Mouse (Mus musculus) liver, postnatal 0 days (tissue): ENCODE data around the gene Ttll8. TPM values are rescaled to one million over a fixed set of nuclear protein-coding genes. Genes with fewer than 3 reads are reported as not detected.

Experiments
- ATAC-seq: fragments of 200-750 bp; cut with Nextera tagmentation; 2 replicates; pipeline ENCODE4 v1.8.0; 2017; ENCODE audit warnings: mild to moderate bottlenecking, moderate library complexity
- DNase-seq: peaks from one replicate; pipeline ENCODE4 v3.0.0-alpha.2; 2016
- H3K27ac ChIP-seq: fragments of 300-500 bp; sonication (generic); 2 replicates; pipeline ENCODE4 v1.5.1; 2014; ENCODE audit warnings: antibody characterized with exemption, moderate library complexity, mild to moderate bottlenecking, low read depth
- H3K27me3 ChIP-seq: fragments of 300-500 bp; sonication (generic); 2 replicates; pipeline ENCODE4 v1.6.1; 2014; ENCODE audit warnings: low read length, control low read depth, mixed read lengths; ENCODE audit not compliant: insufficient read depth
- H3K36me3 ChIP-seq: fragments of 300-500 bp; sonication (generic); replicated peaks from 2 replicates; pipeline ENCODE4 v1.6.1; 2014; ENCODE audit warnings: mild to moderate bottlenecking, control low read depth, low read length, moderate library complexity, mixed read lengths; ENCODE audit not compliant: insufficient read depth
- H3K4me1 ChIP-seq: fragments of 300-500 bp; sonication (generic); 2 replicates; pipeline ENCODE4 v1.6.1; 2014; ENCODE audit warnings: antibody characterized with exemption, mild to moderate bottlenecking, control low read depth; ENCODE audit not compliant: insufficient read depth
- H3K4me2 ChIP-seq: fragments of 300-500 bp; sonication (generic); 2 replicates; pipeline ENCODE4 v1.6.1; 2014; ENCODE audit warnings: low read depth, mild to moderate bottlenecking, low read length, moderate library complexity, mixed read lengths
- H3K4me3 ChIP-seq: fragments of 300-500 bp; sonication (generic); 2 replicates; pipeline ENCODE4 v1.5.1; 2014; ENCODE audit warnings: low read depth, low read length
- H3K9ac ChIP-seq: fragments of 300-500 bp; sonication (generic); replicated peaks from 2 replicates; pipeline ENCODE4 v1.6.1; 2014; ENCODE audit warnings: mild to moderate bottlenecking, moderate library complexity
- H3K9me3 ChIP-seq: fragments of 300-500 bp; sonication (generic); 2 replicates; pipeline ENCODE4 v1.6.1; 2016; ENCODE audit warnings: mild to moderate bottlenecking, control low read depth, low read length, mixed read lengths
- CTCF ChIP-seq: sonication (generic); IDR thresholded peaks from 2 replicates; pipeline ENCODE4 v1.5.1; 2016; ENCODE audit warnings: antibody characterized with exemption, low read depth
- EP300 ChIP-seq: IDR thresholded peaks from 2 replicates; pipeline ENCODE4 v1.6.1; 2016; ENCODE audit warnings: antibody characterized with exemption, low read depth, mild to moderate bottlenecking
- WGBS: fragments of 180-500 bp; shearing (Covaris S2); extraction: QIAGEN DNeasy Blood & Tissue Kit; methylation state at CpG from one replicate; pipeline ENCODE4 v1.1.7; 2014; ENCODE audit not compliant: insufficient replicate concordance; 5-methylcytosine and 5-hydroxymethylcytosine counted together
- polyA plus RNA-seq: library from polyadenylated mRNA; unstranded; fragments of >200 nt; fragmentation: Nextera tagmentation; extraction: Ambion mirVana; gene quantifications from 2 replicates; pipeline ENCODE4 v1.2.1, GENCODE M21; 2015

Gene Ttll8
- polyA plus RNA-seq, result not detected in 2 replicates

- peak within 1 kb of the TSS; percentile 25 for H3K4me3 ChIP-seq
- H3K27me3 ChIP-seq, result peaks cover 22% of the 10 kb centered on the region
- H3K9me3 ChIP-seq, result no peaks in the 10 kb centered on the region
- TF ChIP-seq EP300 (no peak), CTCF (no peak)
- H3K27ac ChIP-seq, result no peak within 1 kb of the TSS
- DNase-seq, result peak; percentile 24
- 0 out of 2 replicates have a peak within 1 kb of the TSS, but pooled peaks have one; percentile 41 for H3K9ac ChIP-seq
- H3K4me1 ChIP-seq, result 0 out of 2 replicates have a peak, but pooled peaks cover 2% of the 10 kb centered on the region
- no peaks in the 10 kb centered on the region for H3K36me3 ChIP-seq
- ATAC-seq, result no peak
- H3K4me2 ChIP-seq, result peak within 1 kb of the TSS; percentile 55
- WGBS, result 9% methylated on average over 50 of the region's 53 CpGs
Observed at GRCm38 (mm10) chr15:88954368-88955072, at the start of gene Ttll8. Ttll8 (minus strand) TSS chr15:88954418.

- TF ChIP-seq EP300 (no peak), CTCF (no peak)
- Histone ChIP-seq H3K4me3 (no peak overlapping the region), H3K27me3 (0 out of 2 replicates have a peak, but pooled peaks cover 4% of the 10 kb centered on the region), H3K4me2 (no peak overlapping the region), H3K36me3 (no peaks in the 10 kb centered on the region), H3K9ac (no peak overlapping the region), H3K9me3 (no peaks in the 10 kb centered on the region), H3K4me1 (no peaks in the 10 kb centered on the region), H3K27ac (no peak overlapping the region)
- ATAC-seq, result no peak
- no peak for DNase-seq
- WGBS, result 62% methylated on average over 3 of the region's 3 CpGs
Observed at GRCm38 (mm10) chr15:89001245-89001644, 47.0 kb upstream of the Ttll8 start.

GRCm38 (mm10) chr15:89000367-89000766 lies 46.1 kb upstream of the Ttll8 start:
- Histone ChIP-seq H3K4me1 (no peaks in the 10 kb centered on the region), H3K4me3 (no peak overlapping the region), H3K27ac (no peak overlapping the region), H3K9me3 (no peaks in the 10 kb centered on the region), H3K27me3 (0 out of 2 replicates have a peak, but pooled peaks cover 4% of the 10 kb centered on the region), H3K36me3 (no peaks in the 10 kb centered on the region), H3K4me2 (no peak overlapping the region), H3K9ac (no peak overlapping the region)
- TF ChIP-seq CTCF, result no peak
- no peak for TF ChIP-seq EP300
- ATAC-seq, result no peak
- 46% methylated on average over 2 of the region's 2 CpGs for WGBS
- DNase-seq, result no peak

- WGBS, result 60% methylated on average over 2 of the region's 2 CpGs
- Histone ChIP-seq H3K27me3 (0 out of 2 replicates have a peak, but pooled peaks cover 4% of the 10 kb centered on the region), H3K4me2 (no peak overlapping the region), H3K4me3 (no peak overlapping the region), H3K4me1 (no peaks in the 10 kb centered on the region), H3K27ac (no peak overlapping the region), H3K36me3 (no peaks in the 10 kb centered on the region), H3K9ac (no peak overlapping the region), H3K9me3 (no peaks in the 10 kb centered on the region)
- peak; percentile 48 for TF ChIP-seq CTCF
- no peak for TF ChIP-seq EP300
- ATAC-seq, result no peak
- no peak for DNase-seq
Observed at GRCm38 (mm10) chr15:88999124-88999523, 44.9 kb upstream of the Ttll8 start.

- Histone ChIP-seq H3K4me1 (no peaks in the 10 kb centered on the region), H3K27me3 (0 out of 2 replicates have a peak, but pooled peaks cover 4% of the 10 kb centered on the region), H3K27ac (no peak overlapping the region), H3K9me3 (no peaks in the 10 kb centered on the region), H3K4me3 (no peak overlapping the region), H3K4me2 (no peak overlapping the region), H3K36me3 (no peaks in the 10 kb centered on the region), H3K9ac (no peak overlapping the region)
- no peak for DNase-seq
- TF ChIP-seq EP300, result no peak
- no peak for TF ChIP-seq CTCF
- ATAC-seq, result no peak
- WGBS, result 72% methylated on average over 8 of the region's 8 CpGs
Observed at GRCm38 (mm10) chr15:88998636-88999035, 44.4 kb upstream of the Ttll8 start.

- Histone ChIP-seq H3K4me2 (no peak overlapping the region), H3K27ac (no peak overlapping the region), H3K4me3 (no peak overlapping the region), H3K27me3 (no peaks in the 10 kb centered on the region), H3K9me3 (no peaks in the 10 kb centered on the region), H3K4me1 (no peaks in the 10 kb centered on the region), H3K36me3 (no peaks in the 10 kb centered on the region), H3K9ac (no peak overlapping the region)
- ATAC-seq (no peak), DNase-seq (no peak)
- 32% methylated on average over 2 of the region's 2 CpGs for WGBS
- TF ChIP-seq EP300 (no peak), CTCF (no peak)
Observed at GRCm38 (mm10) chr15:88989236-88989635, 35.0 kb upstream of the Ttll8 start.
